Mouse (Mus musculus): ENCODE data around the gene Stx3. TPM values are rescaled to one million over a fixed set of nuclear protein-coding genes. Genes with fewer than 3 reads are reported as not detected.

The Stx3 gene
- total RNA-seq, 4 experiments from 2014 or later: 10.4 to 18.8 (median 14.2) TPM

GRCm38 (mm10) chr19:11807822-11808221 lies 11.4 kb downstream of the Stx3 start:
- no peak for DNase-seq

GRCm38 (mm10) chr19:11807251-11807650 lies 12.0 kb downstream of the Stx3 start:
- no peak for DNase-seq

GRCm38 (mm10) chr19:11804423-11804822 lies 14.8 kb downstream of the Stx3 start:
- no peak for DNase-seq

- no peak for DNase-seq
Measured at GRCm38 (mm10) chr19:11800531-11801315, 18.5 kb downstream of the Stx3 start.

GRCm38 (mm10) chr19:11794447-11794846 lies 24.8 kb downstream of the Stx3 start:
- DNase-seq: no peak

GRCm38 (mm10) chr19:11793741-11794359 lies 25.4 kb downstream of the Stx3 start:
- no peak for DNase-seq

GRCm38 (mm10) chr19:11791825-11792224 lies 27.4 kb downstream of the Stx3 start:
- DNase-seq: no peak

GRCm38 (mm10) chr19:11788876-11789275 lies 30.3 kb downstream of the Stx3 start:
- DNase-seq: no peak

GRCm38 (mm10) chr19:11787826-11788225 lies 31.4 kb downstream of the Stx3 start:
- DNase-seq: no peak

- no peak for DNase-seq
Measured at GRCm38 (mm10) chr19:11785409-11786154, 33.6 kb downstream of the Stx3 start.

GRCm38 (mm10) chr19:11777191-11777865 lies 41.9 kb downstream of the Stx3 start:
- no peak for DNase-seq

- peak; percentile 82 for DNase-seq
Measured at GRCm38 (mm10) chr19:11770205-11770892, 48.9 kb downstream of the Stx3 start, which contains the start of gene Mrpl16. Gene Mrpl16, plus strand, starts transcription at chr19:11770391.

- DNase-seq: no peak
Measured at GRCm38 (mm10) chr19:11769257-11769920, 49.8 kb downstream of the Stx3 start.

GRCm38 (mm10) chr19:11768163-11768562 lies 51.0 kb downstream of the Stx3 start:
- no peak for DNase-seq

GRCm38 (mm10) chr19:11766413-11766812 lies 52.8 kb downstream of the Stx3 start:
- DNase-seq: no peak

GRCm38 (mm10) chr19:11765059-11765458 lies 54.1 kb downstream of the Stx3 start:
- DNase-seq: no peak

- no peak for DNase-seq
Measured at GRCm38 (mm10) chr19:11747298-11747697, 71.9 kb downstream of the Stx3 start, which contains the start of gene Gif. Gene Gif, plus strand, starts transcription at chr19:11747554.

GRCm38 (mm10) chr19:11745680-11746079 lies 73.5 kb downstream of the Stx3 start:
- DNase-seq: no peak

- no peak for DNase-seq
Measured at GRCm38 (mm10) chr19:11736455-11736854, 82.7 kb downstream of the Stx3 start.

- DNase-seq: no peak
Measured at GRCm38 (mm10) chr19:11730278-11730677, 88.9 kb downstream of the Stx3 start.

- DNase-seq: no peak
Measured at GRCm38 (mm10) chr19:11727304-11727703, 91.9 kb downstream of the Stx3 start.

Measured in adrenal gland, adult 8-10 months (tissue).